Mouse (Mus musculus) thymus, adult 2 months (tissue): ENCODE results near the gene Abcg5.

Experiments
- CTCF ChIP-seq: fragments of 200-500 bp; IDR thresholded peaks from 2 replicates; pipeline ENCODE4 v1.5.1; 2012; ENCODE audit warnings: mild to moderate bottlenecking, control low read depth, low read length, moderate library complexity, borderline replicate concordance; ENCODE audit not compliant: control insufficient read depth, poor library complexity, insufficient read depth; ENCODE audit errors: extremely low read depth
- POLR2A ChIP-seq: fragments of 200-500 bp; IDR thresholded peaks from 2 replicates; pipeline ENCODE4 v1.6.1; 2012; ENCODE audit warnings: mild to moderate bottlenecking, low read length, control low read depth, moderate library complexity; ENCODE audit not compliant: control insufficient read depth, poor library complexity, insufficient read depth; ENCODE audit errors: extremely low read depth

- TF ChIP-seq CTCF (no peak), POLR2A (no peak)
Measured at GRCm38 (mm10) chr17:84622028-84622427, 60.8 kb downstream of the Abcg5 start.
